Mouse (Mus musculus): ENCODE results near the gene Hoxb1. TPM values are rescaled to one million over a fixed set of nuclear protein-coding genes. Genes with fewer than 3 reads are reported as not detected.

The Hoxb1 gene
- not detected in 2 replicates for polyA plus RNA-seq (2015; fragmentation: Nextera tagmentation; extraction: Ambion mirVana)

GRCm38 (mm10) chr11:96365441-96366091 lies at the start of gene Hoxb1:
Hoxb1 (plus strand) TSS chr11:96365752.

GRCm38 (mm10) chr11:96317608-96318367 lies 47.8 kb upstream of the Hoxb1 start, which contains the start of gene Hoxb4:
Hoxb4 (plus strand) TSS chr11:96318267.

GRCm38 (mm10) chr11:96323154-96323553 lies 42.4 kb upstream of the Hoxb1 start, which contains the start of gene Hoxb3:
Hoxb3 (plus strand) TSS chr11:96323326.

GRCm38 (mm10) chr11:96350341-96350624 lies 15.3 kb upstream of the Hoxb1 start, which contains the start of gene Hoxb2:
Hoxb2 (plus strand) TSS chr11:96350525.

MicroRNA genes within 50 kb of the gene (microRNA counts, 519-probe panel; counts per million panel counts)
- 4,144 counts per million, percentile 77 among the panel's probes with 10 or more counts for microRNA mmu-miR-10a

Small RNA genes within 50 kb of the gene (microRNA-seq; reads per million reads assigned to microRNA genes)
- gene Mir10a = 12,282 reads per million, percentile 95 among the genes with 10 or more reads in this experiment

Other genes starting within 250 kb of the Hoxb1 start
- not detected in 2 replicates for gene Ttll6, start 232.0 kb upstream of the Hoxb1 start, polyA plus RNA-seq (2015; fragmentation: Nextera tagmentation; extraction: Ambion mirVana)
- gene Hoxb13, start 171.4 kb upstream of the Hoxb1 start, polyA plus RNA-seq (2015; fragmentation: Nextera tagmentation; extraction: Ambion mirVana) = 1.8 and 1.9 TPM in 2 replicates
- 0.56 and 0.63 TPM in 2 replicates for gene Hoxb9, start 94.3 kb upstream of the Hoxb1 start, polyA plus RNA-seq (2015; fragmentation: Nextera tagmentation; extraction: Ambion mirVana)
- 0.21 and 0.26 TPM in 2 replicates for gene Hoxb8, start 83.8 kb upstream of the Hoxb1 start, polyA plus RNA-seq (2015; fragmentation: Nextera tagmentation; extraction: Ambion mirVana)
- gene Hoxb7, start 79.1 kb upstream of the Hoxb1 start, polyA plus RNA-seq (2015; fragmentation: Nextera tagmentation; extraction: Ambion mirVana) = 3.5 and 5.4 TPM in 2 replicates
- gene Hoxb6, start 73.3 kb upstream of the Hoxb1 start, polyA plus RNA-seq (2015; fragmentation: Nextera tagmentation; extraction: Ambion mirVana) = 1.2 and 1.3 TPM in 2 replicates
- gene Hoxb5, start 62.4 kb upstream of the Hoxb1 start, polyA plus RNA-seq (2015; fragmentation: Nextera tagmentation; extraction: Ambion mirVana) = 0.96 and 0.98 TPM in 2 replicates
- gene Hoxb4, start 47.5 kb upstream of the Hoxb1 start, polyA plus RNA-seq (2015; fragmentation: Nextera tagmentation; extraction: Ambion mirVana) = 0.39 and 0.48 TPM in 2 replicates
- gene Hoxb3, start 42.4 kb upstream of the Hoxb1 start, polyA plus RNA-seq (2015; fragmentation: Nextera tagmentation; extraction: Ambion mirVana) = 0.27 and 0.29 TPM in 2 replicates
- gene Hoxb2, start 15.2 kb upstream of the Hoxb1 start, polyA plus RNA-seq (2015; fragmentation: Nextera tagmentation; extraction: Ambion mirVana) = 3.0 and 3.6 TPM in 2 replicates
- 0.31 and 0.35 TPM in 2 replicates for gene Skap1, start 98.8 kb downstream of the Hoxb1 start, polyA plus RNA-seq (2015; fragmentation: Nextera tagmentation; extraction: Ambion mirVana)